Mouse (Mus musculus): Measurements from ENCODE around the gene Scnn1g.

The Scnn1g gene

DNA sequence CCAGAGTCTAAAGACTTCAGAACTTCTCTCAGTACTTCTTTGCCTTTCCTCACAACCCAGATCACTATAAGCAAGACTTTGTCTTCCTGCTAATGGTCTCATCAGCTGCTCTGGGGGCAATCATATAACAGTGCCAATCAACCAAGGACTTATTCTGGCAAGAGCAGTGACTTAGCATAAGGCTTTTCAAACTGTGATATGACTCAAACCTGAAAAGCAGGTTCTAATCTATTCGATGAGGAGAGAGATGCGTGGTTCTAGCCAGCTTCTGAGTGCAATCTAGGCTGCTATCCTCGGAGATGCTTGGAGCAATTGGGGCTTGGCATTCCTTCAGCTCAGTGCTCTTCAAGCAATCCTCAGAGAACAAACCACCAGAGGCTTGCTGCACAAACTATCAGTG lies 44.7 kb downstream of the Scnn1g start:
- DNase-seq (ENCODE audit: low spot score) = no peak

DNA sequence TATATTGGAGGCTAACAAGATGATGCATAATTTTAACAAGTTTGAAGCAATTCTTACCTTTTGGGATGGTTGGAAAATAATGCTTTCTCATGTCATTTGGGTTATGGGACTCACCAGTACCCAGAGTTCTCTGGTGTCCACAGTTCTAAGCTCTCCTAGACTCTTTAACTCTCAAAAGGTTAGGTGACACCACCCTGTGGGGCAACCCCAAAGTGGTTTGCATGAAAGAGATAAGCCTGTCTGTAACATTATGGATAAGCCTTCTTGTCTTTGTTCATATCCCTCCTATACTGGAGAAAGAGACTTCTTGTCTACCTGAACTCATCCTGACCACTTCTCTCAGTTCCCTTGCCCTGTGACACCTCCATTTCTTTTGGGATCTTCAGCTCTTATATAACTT lies 45.1 kb downstream of the Scnn1g start:
- no peak for DNase-seq (ENCODE audit: low spot score)

DNA sequence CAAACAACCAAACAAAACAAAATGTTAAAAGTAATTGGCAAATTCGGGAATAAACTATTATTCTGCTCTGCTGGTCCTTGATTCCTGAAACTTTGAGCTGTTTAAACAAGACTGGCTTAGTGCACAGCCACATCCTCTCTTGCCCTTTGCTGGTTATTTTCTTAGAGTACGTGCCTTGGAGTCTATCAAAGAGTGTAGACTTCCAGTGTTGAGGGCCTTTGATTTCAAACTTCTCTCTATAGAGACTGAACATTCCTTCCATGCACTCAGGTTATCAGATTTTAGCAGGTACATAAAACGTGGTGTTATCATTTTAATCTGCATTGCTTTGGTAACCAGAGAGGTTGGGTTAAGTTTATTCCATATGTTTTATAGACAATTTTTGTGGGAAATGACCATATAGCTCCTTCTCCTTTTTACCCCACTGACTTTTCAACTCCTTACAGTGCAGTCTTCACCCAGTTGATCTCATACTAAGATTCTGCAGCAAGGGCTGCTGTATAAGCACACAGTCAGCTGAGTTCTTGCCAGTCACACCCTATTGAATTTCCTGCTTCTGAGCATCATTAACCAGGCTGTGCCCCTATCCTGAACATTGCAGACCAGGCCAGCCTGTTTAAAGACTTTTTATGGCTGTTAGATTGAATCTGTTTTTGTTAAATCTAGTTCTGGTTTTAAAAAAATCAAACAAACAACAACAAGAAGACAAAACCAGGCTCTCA lies 48.1 kb downstream of the Scnn1g start:
- no peak for DNase-seq (ENCODE audit: low spot score)

DNA sequence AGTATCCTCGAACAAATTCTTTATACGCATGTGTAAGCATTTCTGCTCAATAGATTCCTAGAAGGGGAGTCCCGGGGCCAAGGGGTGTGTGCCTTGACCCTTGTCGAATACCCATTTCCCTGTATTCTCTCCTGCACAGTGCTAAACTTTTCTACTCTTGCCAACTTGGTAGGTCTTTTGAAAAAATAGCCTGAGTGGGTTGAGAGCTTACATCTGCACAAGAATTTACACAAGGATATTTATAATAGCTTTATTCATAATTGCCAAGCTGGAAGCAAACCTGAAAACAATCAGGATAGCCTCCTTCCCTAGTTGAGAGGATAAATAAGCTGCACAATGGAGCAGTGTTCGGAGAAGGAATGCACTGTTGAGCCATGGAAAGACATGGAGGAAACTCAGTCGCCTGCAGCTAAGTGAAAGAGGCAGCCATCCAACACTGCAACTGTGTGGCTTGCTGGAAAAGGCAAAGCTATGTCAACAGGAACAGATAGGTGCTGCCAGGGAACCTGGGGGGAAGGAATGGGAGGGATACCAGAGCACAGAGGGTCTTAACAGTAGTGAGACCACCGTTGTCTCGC lies 51.5 kb downstream of the Scnn1g start:
- DNase-seq (ENCODE audit: low spot score) = no peak

DNA sequence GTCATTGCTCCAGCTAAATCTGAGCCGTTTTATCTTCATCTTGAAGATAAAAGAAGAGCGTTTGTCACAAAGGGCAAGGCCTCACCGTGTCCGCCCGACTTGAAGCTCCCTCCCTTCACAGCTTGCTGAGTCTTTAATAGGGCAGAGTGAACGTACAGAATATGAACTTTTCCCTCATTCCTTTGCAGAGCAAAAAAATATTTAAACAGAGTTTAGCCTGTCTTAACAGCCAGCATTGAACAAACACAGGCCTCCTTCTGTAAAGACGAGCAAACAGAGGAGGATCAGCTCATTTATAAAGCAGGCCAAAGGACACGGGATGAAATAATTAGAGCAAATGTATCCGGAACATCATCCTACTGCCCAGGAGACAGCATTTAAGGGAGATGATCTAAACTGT lies 63.5 kb downstream of the Scnn1g start:
- no peak for DNase-seq (ENCODE audit: low spot score)

DNA sequence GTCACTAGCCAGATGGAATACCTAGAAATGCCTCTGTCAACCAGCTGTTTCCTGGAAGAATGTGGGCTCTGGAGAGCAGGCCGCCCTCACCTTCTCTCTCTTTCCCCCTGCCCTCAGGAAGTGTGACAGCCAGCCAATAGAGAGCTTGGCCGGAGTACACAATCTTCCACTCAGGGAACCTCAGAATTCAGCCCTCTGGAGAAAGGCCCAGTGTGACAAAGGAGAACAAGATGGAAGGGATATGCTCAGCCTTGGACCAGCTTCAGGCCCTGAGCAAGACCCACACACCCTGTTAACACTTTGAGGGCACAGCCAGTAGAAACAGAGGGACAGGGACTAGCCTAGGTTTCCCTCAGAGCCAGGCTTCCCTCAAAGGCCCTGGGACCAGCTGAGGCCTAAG lies 68.2 kb downstream of the Scnn1g start:
- no peak for DNase-seq (ENCODE audit: low spot score)

DNA sequence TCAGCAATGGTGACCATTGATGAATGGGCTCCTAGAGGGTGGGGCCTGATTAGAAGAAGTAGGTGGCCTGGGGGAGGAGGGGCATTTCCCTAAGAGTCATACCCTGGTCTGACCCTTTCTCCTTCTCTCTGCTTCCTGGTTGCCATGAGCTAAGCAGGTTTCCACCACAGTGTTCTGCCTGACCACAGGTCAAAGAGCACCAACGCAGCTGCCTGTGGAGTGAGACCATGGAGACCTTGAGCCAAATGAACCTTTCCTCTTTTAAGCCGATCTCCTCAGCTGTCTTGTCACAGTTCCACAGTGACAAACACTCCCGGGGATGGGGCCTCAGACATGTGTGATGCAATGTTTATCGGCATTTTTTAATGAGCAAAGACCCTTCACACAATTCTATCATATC lies 68.7 kb downstream of the Scnn1g start:
- no peak for DNase-seq (ENCODE audit: low spot score)

DNA sequence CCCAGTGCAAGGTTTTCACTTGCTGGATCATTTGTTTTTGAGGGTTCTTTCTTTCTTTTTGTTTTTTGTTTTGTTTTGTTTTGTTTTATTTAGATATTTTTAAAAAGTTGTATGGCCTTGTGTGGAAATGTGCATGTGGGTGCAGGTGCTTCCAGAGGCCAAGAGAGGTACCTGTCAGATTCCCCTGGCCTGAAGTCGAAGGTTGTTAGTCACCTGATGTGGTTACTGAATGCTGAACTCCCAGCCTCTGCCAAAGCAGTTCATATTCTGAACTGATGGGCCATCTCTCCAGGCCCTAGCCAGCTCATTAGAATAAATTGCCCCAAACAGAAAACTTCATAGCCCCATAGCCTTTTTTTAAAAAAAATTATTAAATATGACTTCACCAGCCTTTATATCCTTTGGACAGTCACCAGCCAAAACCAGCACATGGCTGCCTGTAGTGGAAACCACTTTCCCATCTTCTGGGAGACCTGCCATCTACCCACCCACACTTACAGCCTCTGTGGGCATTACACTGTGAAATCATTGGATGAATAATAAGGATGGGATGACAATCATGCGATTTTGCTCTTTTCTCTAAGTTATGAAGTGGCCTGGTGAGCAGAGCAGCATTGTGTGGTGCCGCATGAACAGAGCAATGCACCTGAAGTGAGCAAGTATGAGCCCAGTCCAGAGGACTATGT lies 71.7 kb downstream of the Scnn1g start:
- no peak for DNase-seq (ENCODE audit: low spot score)

DNA sequence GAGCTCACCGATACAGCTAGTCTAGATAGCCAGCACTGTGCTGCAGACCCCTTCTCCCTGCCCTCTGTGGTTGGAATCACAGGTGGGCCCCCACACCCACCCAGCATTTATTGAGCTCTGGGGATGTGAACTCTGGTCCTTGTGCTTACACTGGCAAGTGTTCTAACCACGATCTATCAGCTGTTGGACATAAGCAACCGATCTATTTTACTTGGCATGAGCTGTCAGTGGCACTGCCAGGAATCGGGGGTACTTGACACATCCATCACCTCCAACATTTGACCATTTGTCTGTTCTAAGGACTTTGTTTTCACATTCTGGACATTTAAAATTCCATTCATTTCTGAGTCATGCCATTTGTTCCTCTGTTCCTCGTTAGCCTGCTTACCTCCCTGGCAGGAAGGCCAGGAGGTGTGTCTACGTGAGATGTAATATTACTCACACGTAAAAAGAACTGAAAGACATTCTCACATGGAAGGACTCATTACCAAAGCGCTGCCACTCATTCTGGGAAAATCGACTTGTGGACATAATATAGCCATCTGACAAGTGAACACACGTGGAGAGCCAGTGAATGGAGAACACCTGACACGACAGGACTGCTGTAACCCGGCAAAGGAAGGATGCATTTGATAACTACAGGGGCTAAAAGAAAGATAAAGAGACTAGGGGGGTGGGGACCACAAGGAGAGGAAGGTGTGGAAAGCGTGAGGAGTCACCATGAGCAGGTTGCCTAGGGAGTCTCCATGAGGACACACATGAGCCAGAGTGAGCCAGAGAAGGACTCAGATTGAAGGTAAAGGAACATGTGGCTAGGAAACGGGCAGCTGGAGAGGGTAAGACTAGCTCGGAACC lies 73.7 kb downstream of the Scnn1g start:
- no peak for DNase-seq (ENCODE audit: low spot score)

Data from spleen, adult 12 weeks (tissue).